Mouse (Mus musculus) cerebellum, adult 11-12 months (tissue): ENCODE measurements around the gene Zbtb32.

Experiments used
- DNase-seq: peaks from one replicate; pipeline ENCODE4 v3.0.0; 2022

Zbtb32 gene

DNA sequence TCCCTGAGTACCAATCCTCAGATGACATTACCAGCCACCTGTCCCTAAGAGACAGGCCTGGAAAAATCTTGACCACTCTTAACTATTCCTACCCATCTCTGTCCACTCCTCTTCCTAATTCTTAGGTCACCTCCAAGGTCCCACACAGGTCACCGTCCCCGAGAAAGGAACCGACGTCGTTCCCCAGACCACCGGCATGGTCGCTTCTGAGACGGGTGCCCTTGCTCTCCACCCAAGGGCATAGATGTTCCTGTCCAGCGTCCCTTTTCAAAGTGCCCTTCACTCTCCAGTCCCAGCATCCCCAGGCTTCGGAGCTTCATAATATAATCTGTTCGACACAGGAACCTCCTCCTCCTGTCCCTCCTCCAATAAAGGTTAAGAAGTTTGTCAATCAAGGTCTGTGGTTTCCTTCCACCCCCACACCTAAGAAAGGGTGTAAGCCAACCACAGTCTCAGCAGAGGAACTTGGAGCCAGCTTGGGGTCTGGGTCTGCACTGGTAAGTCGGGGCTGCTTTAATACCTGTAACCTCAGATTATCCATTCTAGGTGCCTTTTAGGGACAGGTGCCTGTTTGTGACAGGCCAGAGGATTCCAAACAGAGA lies 33.6 kb downstream of the Zbtb32 start, which contains the start of gene Igflr1:
TSS of gene Igflr1 (plus strand) at position 458 of the 602 bp plus-strand sequence.
- peak; percentile 50 for DNase-seq

DNA sequence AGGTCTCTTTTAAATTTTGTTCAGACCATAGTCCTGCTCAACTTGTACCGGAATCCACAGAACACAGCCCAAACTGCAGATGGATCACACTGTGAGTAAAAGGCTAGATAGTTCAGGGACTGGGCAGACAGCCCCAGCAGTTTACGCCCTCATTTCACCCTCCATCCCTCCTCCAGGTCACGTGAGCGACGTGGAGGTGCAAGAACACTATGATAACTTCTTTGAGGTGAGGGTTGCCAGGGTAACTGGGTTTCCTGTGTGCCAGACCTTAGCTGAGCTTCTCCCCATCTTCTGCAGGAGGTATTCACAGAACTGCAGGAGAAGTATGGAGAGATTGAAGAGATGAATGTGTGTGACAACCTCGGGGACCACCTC lies 34.8 kb downstream of the Zbtb32 start:
- DNase-seq, result no peak

- peak; percentile 97 for DNase-seq
Observed at GRCm38 (mm10) chr7:30563117-30563905, 35.4 kb downstream of the Zbtb32 start, which contains the start of the genes U2af1l4, Gm49396 and Psenen. Gene U2af1l4, plus strand, starts transcription at chr7:30563301. Gene Gm49396, plus strand, starts transcription at chr7:30563344. Gene Psenen, minus strand, starts transcription at chr7:30563627.

DNA sequence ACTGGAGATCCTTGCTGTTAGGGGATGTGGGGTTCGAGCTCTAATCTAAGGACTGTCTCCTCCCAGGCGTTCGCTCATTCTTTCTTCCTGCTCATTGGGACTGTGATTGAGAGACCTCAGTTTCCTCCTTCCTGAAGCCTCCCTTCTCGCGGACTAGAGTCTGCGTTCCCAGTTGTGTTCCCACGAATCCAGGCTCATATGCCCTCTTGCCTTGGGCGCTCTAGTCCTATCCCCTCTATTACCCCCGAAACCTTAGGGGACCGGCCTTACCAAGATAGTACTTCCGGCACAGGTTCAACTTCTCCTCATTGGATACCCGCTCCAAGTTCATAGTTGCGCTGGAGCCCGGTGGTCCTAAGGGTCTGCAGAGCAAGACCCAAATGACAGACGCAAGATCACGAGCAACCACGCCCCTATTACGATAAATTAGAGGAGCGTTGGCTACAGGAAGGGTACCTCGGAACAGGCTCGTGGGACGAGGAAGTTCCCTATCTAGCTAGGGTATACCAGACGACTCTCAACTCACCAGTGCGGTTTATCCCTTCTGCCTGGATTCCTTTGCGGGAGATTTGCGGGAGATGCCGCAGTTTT lies 36.1 kb downstream of the Zbtb32 start:
- DNase-seq, result no peak

DNA sequence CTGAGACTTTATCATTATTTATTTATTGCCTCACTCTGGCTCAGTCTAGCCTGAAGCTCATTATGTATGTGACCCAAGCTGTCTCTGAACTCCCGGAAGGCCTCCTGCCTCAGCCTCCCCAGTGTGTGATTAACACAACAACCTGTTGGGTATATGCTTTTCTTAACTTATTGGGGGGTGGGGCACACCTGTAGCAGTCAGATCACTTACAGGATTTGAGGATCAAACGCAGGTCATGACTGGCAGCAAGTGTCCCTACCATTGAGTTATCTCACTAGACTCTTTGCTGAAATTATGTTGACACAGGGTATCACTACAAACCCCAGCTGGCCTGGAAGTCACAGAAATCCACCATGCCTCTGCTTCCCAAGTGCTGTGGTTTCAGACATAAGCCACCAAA lies 38.4 kb downstream of the Zbtb32 start:
- DNase-seq, result no peak

- peak; percentile 100 for DNase-seq
Observed at GRCm38 (mm10) chr7:30559443-30559954, 39.2 kb downstream of the Zbtb32 start, which contains the start of gene Lin37. Gene Lin37, minus strand, starts transcription at chr7:30559838.

GRCm38 (mm10) chr7:30558656-30559442 lies 39.9 kb downstream of the Zbtb32 start:
- no peak for DNase-seq

- peak; percentile 51 for DNase-seq
Observed at GRCm38 (mm10) chr7:30557901-30558514, 40.7 kb downstream of the Zbtb32 start.

DNA sequence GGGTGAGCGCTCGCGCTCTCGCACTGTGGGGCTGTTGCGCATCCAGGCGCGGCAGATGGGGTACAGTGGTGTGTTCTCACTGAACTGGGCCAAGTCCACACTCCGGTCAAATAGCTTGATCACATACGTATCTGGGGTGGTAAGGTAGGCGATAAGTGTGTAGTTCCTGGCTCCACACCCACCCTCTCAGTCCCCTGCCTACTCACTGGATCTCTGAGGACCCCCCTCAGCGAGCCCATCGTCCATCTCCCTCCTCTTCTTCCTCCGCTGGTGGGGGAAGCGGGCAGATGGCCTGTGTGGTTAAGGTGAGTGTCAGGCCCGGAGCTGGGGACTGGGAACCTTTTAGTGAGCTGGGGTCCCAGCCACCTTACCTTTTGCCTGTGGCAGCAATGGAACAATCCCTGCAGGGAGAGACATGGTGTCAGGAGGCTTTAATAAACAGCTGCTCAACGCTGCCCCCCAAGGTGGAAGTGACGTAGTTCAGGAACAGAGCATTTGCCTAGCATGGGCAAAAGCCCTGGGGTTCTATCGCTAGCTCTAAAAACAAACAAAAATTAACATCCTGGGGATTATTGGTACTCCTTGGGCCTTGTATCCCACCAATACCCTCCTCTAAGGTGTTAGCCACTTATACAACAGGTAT lies 41.7 kb downstream of the Zbtb32 start:
- peak; percentile 57 for DNase-seq

DNA sequence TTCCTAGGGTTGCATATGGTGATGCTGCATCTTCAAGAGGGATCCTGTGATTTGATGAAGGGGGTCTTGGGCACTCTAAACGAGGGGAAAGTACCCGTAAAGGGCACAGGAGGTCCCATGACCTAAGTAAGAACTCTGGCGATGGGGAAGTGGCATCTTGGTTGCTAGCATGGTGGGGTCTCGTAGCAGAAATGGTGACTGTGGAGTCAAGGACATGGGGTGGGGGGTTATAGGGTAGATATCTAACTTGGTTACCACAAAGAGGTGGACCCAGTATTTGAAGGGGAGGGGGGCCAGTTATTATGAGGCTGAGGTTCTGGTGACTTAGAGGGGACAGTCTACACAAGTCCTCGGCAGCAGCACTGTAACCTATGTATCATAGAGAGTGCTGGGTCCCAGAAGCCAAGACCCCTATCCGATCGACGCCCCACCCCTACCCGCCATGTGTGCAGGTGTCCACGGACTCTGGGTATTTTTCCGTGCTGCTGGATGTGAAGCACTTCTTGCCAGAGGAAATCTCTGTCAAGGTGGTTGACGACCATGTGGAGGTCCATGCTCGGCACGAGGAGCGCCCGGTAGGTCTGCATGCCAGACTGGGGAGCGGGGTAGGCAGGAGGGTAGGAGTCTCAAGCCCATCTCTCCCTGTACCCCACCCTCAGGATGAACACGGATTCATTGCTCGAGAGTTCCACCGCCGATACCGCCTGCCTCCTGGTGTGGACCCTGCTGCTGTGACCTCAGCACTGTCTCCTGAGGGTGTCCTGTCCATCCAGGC lies 44.7 kb downstream of the Zbtb32 start:
- DNase-seq, result peak; percentile 68

GRCm38 (mm10) chr7:30553021-30553589 lies 45.6 kb downstream of the Zbtb32 start:
- peak; percentile 79 for DNase-seq

GRCm38 (mm10) chr7:30552102-30553020 lies 46.3 kb downstream of the Zbtb32 start, which contains the start of the genes Hspb6 and Proser3:
Gene Hspb6, plus strand, starts transcription at chr7:30552178.
Gene Proser3, minus strand, starts transcription at chr7:30552299.
- DNase-seq, result peak; percentile 98

DNA sequence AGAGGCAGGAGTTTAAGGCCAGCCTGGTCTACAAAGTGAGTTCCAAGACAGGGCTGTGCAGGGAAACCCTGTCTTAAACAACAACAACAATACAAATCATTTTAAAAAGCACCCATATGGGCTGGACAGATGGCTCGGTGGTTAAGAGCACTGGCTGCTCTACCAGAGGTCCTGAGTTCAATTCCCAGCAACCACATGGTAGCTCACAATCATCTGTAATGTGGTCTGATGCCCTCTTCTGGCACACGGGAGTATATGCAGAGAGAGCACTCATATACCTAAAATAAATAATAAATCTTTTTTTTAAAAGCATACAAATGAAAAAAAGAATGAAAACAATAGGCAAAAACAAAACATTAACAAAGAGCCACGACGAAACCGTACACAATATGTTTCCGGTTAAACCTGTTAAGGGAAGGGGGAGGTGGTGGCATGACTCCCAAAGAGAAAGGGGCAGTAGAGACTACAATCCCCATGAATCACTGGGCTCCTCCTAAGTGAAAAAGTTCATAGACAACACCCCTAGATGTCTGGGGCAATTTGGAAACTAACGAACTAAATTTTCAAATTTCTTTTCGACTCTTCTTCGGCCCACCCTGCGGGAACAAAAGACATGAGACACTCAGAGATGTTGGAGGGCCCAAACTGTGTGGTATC lies 47.1 kb downstream of the Zbtb32 start:
- DNase-seq, result peak; percentile 51

- DNase-seq, result no peak
Observed at GRCm38 (mm10) chr7:30550603-30551002, 48.1 kb downstream of the Zbtb32 start.

DNA sequence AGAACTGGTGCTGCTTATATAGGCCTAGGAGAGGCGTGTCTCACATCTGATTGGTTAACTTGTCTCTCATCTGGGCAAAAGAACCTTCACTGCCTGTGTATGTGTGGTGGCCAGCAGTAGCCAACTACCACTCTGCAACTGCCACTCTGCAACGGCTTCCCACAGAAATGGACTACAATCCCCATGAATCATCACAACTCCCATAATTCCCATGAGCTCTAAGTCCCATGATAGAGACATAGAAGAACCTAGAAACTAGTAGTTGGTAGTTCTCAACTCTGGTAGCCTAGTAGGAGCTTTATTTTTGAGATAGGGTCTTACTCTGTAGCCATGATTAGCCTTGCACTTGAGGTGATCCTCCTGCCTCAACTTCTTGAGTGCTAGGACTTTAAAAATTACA lies 48.8 kb downstream of the Zbtb32 start:
- DNase-seq, result no peak

DNA sequence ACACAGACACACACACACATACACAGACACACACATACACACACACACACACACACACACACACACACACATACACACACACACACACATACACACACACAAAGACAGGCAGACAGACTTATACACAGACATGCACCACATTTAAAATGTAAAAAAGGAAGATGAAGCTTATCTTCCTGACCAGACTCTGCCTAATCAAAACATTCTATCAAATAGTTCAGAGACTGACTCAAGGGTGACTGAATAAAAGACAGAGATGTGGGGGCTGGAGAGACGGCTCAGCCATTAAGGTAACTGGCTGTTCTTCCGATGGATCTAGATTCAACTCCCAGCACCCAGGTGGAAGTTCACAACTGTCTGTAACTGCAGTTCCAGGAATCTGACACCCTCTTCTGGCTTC lies 54.4 kb downstream of the Zbtb32 start:
- DNase-seq, result no peak

DNA sequence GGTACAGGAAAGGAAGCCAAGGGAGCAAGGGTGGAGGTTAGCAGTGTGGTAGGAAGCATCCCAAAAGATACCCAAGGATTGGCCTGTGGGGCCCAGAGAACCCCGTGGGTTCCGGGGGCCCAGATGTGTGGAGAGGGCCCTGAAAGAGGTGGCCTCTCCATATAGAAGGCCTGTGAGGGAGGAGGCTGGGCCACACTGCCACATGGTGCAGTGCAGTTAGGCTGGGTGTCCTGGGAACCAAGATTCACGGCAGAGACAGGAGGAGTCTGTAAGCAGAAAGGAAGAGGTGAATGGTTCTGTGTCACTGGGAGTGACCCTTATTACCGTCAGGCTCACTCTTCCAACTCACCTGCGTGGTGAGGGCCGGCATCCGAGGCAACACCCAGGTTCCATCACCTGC lies 58.1 kb downstream of the Zbtb32 start:
- DNase-seq, result no peak
